Mouse (Mus musculus) olfactory bulb, adult 2 months (tissue): ENCODE measurements around the gene Vmn2r86. TPM values are rescaled to one million over a fixed set of nuclear protein-coding genes. Genes with fewer than 3 reads are reported as not detected.
"Not testable (repeated sequence)": the region's sequence is repeated elsewhere in the genome, so short reads cannot be mapped to it uniquely, and the experiment has no call there.

ENCODE experiments used
- H3K27ac ChIP-seq: fragments of 200-500 bp; 2 replicates; pipeline ENCODE4 v1.5.1; 2012; ENCODE audit warnings: low read depth, low read length; ENCODE audit not compliant: insufficient read depth
- H3K4me1 ChIP-seq: fragments of 200-500 bp; 2 replicates; pipeline ENCODE4 v1.6.1; 2012; ENCODE audit warnings: low read length; ENCODE audit not compliant: control insufficient read depth, insufficient read depth
- H3K4me3 ChIP-seq: fragments of 200-500 bp; 2 replicates; pipeline ENCODE4 v1.5.1; 2012; ENCODE audit warnings: mild to moderate bottlenecking, low read depth, low read length, moderate library complexity; ENCODE audit not compliant: insufficient read depth
- CTCF ChIP-seq: fragments of 200-500 bp; IDR thresholded peaks from 2 replicates; pipeline ENCODE4 v1.5.1; 2012; ENCODE audit warnings: low read depth, mild to moderate bottlenecking, low read length, moderate library complexity; ENCODE audit not compliant: insufficient read depth
- POLR2A ChIP-seq: fragments of 200-500 bp; IDR thresholded peaks from 2 replicates; pipeline ENCODE4 v1.6.1; 2012; ENCODE audit warnings: mild to moderate bottlenecking, low read depth, low read length, moderate library complexity; ENCODE audit not compliant: insufficient read depth
- WGBS: fragments of 180-500 bp; shearing (Covaris S2); methylation state at CpG from one replicate; pipeline ENCODE4 v1.1.7; 2018; 5-methylcytosine and 5-hydroxymethylcytosine counted together
- polyA plus RNA-seq: library from polyadenylated mRNA; stranded (reverse); fragments of >200 nt; gene quantifications from 2 replicates; pipeline ENCODE4 v1.2.4, GENCODE M21; 2012; ENCODE audit warnings: low replicate concordance; ENCODE audit not compliant: missing spikeins, insufficient read depth, insufficient read length

Vmn2r86 gene
- not detected in 2 replicates for polyA plus RNA-seq

GRCm38 (mm10) chr10:130455950-130456349 is at the start of gene Vmn2r86:
Gene Vmn2r86, minus strand, starts transcription at chr10:130456050.
- not testable (repeated sequence) for H3K4me1 ChIP-seq, H3K4me3 ChIP-seq, H3K27ac ChIP-seq
- WGBS: 96% methylated on average over 1 of the region's 1 CpGs

GRCm38 (mm10) chr10:130497296-130497695 is 41.4 kb upstream of the Vmn2r86 start, which contains the start of gene Vmn2r87:
Gene Vmn2r87, minus strand, starts transcription at chr10:130497396.
- no peaks in the 10 kb centered on the region for H3K4me1 ChIP-seq
- TF ChIP-seq CTCF (no peak), POLR2A (no peak)
- H3K27ac ChIP-seq: no peak within 1 kb of the TSS
- H3K4me3 ChIP-seq: no peak within 1 kb of the TSS

DNA sequence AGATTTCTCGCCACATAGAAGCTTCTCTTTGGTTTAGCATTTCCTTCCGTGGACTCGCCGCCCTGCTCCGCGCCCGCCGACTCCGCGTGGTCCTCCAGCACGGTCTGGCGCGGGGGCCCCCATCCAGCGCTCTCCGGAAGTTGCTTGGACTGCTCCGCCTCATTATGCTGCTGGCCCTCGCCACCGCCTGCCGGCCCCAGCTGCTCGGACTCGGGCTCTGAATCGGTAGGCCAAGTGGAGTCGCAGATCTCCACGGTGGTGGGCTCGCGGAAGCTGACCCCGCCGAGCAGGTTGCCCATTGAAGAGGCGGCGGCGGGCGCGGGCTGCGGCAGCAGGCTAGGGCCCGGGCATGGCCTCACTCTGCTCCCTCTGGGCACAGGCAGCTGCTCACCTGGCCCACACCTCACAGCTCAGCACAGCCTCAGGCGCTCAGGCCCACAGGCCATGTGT is 14.5 kb upstream of the Vmn2r86 start:
- Histone ChIP-seq H3K4me3 (peak overlapping the region; percentile 41), H3K27ac (no peak overlapping the region), H3K4me1 (peaks cover 5% of the 10 kb centered on the region; the same call in 1 of the 2 replicates)
- WGBS: 4% methylated on average over 36 of the region's 36 CpGs
- no peak for TF ChIP-seq POLR2A
- TF ChIP-seq CTCF: no peak

DNA sequence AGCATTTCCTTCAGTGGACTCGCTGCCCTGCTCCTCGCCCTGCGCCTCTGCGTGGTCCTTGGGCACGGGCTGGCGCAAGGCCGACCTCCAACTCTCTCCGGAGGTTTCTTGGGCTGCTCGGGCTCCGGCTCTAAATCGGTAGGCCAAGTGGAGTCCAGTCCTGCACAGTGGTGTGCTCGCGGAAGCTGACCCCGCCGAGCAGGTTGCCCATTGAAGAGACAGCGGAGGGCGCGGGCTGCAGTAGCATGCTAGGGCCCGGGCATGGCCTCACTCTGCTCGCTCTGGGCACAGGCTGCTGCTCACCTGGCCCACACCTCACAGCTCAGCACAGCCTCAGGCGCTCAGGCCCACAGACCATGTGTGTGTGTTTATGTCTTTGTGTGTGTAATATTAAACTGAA is 11.1 kb downstream of the Vmn2r86 start:
- Histone ChIP-seq H3K4me3 (no peak overlapping the region), H3K27ac (no peak overlapping the region), H3K4me1 (no peaks in the 10 kb centered on the region)
- 94% methylated on average over 21 of the region's 21 CpGs for WGBS
- TF ChIP-seq POLR2A (no peak), CTCF (no peak)

DNA sequence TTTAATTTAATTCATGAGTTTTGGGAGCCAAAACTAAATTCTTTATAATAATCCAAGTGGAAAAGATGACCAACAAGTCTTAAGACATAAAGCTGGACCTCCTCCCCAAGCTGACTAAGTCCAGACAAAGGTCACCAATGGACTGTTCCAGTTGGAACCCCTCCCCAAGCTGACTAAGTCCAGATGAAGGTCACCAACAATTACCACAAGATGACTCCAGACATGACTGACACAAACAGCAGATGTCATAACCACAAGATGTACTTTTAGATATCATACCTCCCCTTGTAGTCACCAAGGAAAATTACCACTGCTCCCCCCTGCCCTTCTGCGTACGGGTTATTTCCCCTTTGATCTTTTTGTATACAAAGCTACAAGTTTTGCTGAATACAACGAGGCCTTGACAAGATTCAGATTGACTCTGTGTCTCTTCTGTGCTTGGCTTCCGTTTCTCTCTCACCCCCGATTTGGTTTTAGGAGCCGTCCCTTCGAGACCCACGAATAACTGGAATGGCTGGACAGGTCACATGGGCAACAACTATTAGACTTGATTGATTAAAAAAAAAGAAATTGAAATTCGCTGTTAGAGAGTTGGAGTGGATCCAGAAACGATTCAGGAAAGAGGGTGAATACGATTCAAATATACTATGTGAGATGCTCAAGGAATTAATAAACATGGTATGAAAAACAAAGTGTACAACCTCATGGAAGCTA is 21.5 kb downstream of the Vmn2r86 start:
- H3K27ac ChIP-seq, H3K4me3 ChIP-seq, H3K4me1 ChIP-seq: not testable (repeated sequence)
- 80% methylated on average over 11 of the region's 11 CpGs for WGBS

DNA sequence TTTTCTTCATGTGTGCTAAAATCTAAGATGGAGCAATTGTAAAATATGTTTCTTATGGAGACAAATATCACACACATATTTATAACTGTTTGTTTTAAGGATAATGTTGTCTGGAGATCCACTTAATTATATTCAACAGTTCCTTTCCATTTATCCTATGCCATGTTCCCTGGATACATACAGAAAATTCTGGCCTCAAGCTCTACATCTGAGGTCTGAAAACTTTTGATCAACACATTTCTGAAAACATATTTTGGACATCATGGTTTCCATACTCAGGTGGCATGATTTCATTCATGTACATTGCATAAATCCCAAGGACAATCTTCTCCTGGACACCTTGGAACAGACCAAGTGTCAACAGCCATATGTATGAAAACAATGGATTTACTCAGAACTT is 26.2 kb downstream of the Vmn2r86 start, which contains the start of gene Vmn2r85:
Gene Vmn2r85, minus strand, starts transcription at position 101 of the 400 bp plus-strand sequence.
- H3K4me1 ChIP-seq, H3K27ac ChIP-seq, H3K4me3 ChIP-seq: not testable (repeated sequence)

- H3K4me1 ChIP-seq, H3K27ac ChIP-seq, H3K4me3 ChIP-seq: not testable (repeated sequence)
- 80% methylated on average over 2 of the region's 2 CpGs for WGBS
Measured at GRCm38 (mm10) chr10:130422368-130422767, 33.5 kb downstream of the Vmn2r86 start.

DNA sequence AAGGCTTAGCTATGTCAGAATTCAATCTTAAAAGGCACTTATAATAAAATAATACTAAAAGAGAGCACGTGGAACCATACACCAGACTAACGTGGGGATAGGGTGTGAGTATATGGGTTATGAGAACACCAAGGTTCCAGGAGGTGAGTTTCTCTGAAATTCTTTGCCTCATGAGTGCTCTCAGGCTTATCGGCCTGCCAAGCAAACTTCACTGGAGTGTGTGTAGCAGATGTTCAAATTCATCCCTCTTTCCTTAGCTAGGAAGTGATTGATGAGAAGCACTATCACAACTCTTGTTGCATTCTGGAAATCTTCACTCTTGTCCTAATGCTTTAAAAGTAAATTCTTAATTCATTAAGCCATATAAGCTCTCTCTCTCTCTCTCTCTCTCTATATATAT is 35.4 kb downstream of the Vmn2r86 start:
- TF ChIP-seq CTCF: no peak
- no peak for TF ChIP-seq POLR2A
- Histone ChIP-seq H3K4me1 (no peaks in the 10 kb centered on the region), H3K4me3 (no peak overlapping the region), H3K27ac (no peak overlapping the region)
- 57% methylated on average over 3 of the region's 3 CpGs for WGBS

- H3K4me1 ChIP-seq, H3K4me3 ChIP-seq, H3K27ac ChIP-seq: not testable (repeated sequence)
- 35% methylated on average over 2 of the region's 2 CpGs for WGBS
Measured at GRCm38 (mm10) chr10:130419954-130420353, 35.9 kb downstream of the Vmn2r86 start.

DNA sequence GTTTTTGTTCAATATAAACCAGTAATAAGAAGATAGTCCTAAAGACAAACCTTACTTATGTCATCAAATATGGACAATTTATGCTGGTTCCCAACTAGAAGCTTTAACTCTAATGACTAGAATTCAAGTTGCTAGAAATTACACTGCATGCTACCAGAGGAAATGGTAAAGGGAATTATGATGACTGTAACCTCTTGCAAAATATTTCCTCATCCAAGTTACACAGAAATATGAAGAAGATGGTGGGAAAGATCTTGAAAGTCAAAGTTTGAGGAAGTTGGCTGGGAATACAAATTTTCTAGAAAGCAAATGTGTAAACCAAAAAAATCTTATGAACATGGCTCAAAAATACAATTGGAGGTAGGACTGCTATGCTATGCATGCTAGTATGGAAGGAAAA is 39.5 kb downstream of the Vmn2r86 start:
- not testable (repeated sequence) for H3K27ac ChIP-seq, H3K4me1 ChIP-seq, H3K4me3 ChIP-seq

GRCm38 (mm10) chr10:130412167-130412698 is 43.6 kb downstream of the Vmn2r86 start:
- not testable (repeated sequence) for H3K27ac ChIP-seq, H3K4me1 ChIP-seq, H3K4me3 ChIP-seq
- 83% methylated on average over 31 of the region's 35 CpGs for WGBS
